Mouse (Mus musculus): ENCODE results near the gene Map3k11. TPM values are rescaled to one million over a fixed set of nuclear protein-coding genes. Genes with fewer than 3 reads are reported as not detected.
A peak's percentile ranks its signal among the peaks of the same experiment; 100 is the strongest.

Map3k11 gene
- total RNA-seq, 2 experiments from 2014 or later = 9.4 to 12.2 TPM

- ATAC-seq (replicated peaks; ENCODE audit: low FRiP score, poor library complexity, severe bottlenecking) = no peak
These were observed 40.3 kb downstream of the Map3k11 start for GRCm38 (mm10) chr19:5728631-5729443.

- ATAC-seq (replicated peaks; ENCODE audit: low FRiP score, poor library complexity, severe bottlenecking) = peak; percentile 45
These were observed 40.9 kb downstream of the Map3k11 start, which contains the start of gene Fam89b for GRCm38 (mm10) chr19:5729444-5729815. Gene Fam89b, minus strand, starts transcription at chr19:5729653.

DNA sequence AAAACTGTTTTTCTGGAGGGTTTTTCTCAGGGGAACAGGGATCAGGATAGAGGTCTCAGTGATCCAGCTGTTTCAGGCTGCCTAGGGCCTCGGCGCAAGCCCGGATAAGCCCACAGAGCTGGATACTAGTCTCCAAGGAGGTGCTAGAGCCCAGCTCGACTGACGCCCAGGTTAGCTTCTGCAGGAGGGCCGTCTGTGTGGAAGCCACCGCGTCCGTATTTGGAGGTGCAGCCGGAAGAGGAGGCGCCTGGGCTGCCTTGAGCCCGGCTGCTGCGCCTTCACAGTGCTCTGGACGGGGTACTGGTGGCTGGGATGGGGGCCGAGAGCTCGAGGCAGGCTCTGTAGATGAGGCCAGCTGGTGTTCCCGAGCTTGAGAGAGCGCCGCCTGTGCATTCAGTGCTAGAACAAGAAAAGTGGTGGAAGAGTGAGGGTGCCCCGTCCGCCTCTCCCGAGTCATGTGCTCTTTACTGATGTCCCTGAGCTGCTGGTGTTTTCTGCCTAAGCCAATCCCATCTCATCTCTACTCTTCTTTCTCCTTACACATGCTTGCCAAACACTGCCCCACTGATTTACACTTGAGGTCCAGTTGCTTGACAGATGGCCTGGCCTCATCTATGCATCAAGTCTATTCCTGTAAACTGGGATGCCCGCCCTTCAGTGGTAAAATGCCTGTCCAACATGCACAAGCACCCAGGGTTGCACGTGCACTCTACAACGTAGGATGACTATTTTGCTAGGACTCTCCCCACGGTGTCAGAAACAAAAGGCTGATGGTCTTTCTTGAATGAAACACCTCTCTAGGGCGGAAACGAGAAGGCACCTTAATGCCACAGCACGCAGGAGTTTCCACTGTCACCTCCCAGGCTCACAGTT is 42.0 kb downstream of the Map3k11 start:
- ATAC-seq (replicated peaks; ENCODE audit: low FRiP score, poor library complexity, severe bottlenecking) = no peak

- peak; percentile 22 for ATAC-seq (replicated peaks; ENCODE audit: low FRiP score, poor library complexity, severe bottlenecking)
These were observed 42.9 kb downstream of the Map3k11 start for GRCm38 (mm10) chr19:5731264-5731978.

DNA sequence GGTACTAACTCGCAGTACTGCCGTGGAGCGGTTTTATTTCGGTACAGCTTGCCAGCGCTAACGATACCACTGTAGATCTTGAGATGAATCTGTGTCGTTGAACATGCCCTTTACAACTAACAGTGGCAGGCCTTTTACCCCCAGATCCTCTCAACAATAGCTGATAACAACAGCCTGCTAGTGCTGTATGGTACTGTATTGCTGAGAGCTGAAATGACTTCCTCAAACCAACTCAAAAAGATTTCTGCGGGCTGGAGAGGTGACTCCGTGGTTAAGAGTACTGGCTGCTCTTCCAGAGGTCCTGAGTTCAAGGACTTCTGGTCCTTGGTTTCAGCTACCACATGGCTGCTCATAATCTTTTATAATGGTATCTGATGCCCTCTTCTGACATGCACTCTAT is 45.8 kb downstream of the Map3k11 start:
- ATAC-seq (replicated peaks; ENCODE audit: low FRiP score, poor library complexity, severe bottlenecking) = no peak

GRCm38 (mm10) chr19:5739446-5739845 is 50.9 kb downstream of the Map3k11 start:
- no peak for ATAC-seq (replicated peaks; ENCODE audit: low FRiP score, poor library complexity, severe bottlenecking)

DNA sequence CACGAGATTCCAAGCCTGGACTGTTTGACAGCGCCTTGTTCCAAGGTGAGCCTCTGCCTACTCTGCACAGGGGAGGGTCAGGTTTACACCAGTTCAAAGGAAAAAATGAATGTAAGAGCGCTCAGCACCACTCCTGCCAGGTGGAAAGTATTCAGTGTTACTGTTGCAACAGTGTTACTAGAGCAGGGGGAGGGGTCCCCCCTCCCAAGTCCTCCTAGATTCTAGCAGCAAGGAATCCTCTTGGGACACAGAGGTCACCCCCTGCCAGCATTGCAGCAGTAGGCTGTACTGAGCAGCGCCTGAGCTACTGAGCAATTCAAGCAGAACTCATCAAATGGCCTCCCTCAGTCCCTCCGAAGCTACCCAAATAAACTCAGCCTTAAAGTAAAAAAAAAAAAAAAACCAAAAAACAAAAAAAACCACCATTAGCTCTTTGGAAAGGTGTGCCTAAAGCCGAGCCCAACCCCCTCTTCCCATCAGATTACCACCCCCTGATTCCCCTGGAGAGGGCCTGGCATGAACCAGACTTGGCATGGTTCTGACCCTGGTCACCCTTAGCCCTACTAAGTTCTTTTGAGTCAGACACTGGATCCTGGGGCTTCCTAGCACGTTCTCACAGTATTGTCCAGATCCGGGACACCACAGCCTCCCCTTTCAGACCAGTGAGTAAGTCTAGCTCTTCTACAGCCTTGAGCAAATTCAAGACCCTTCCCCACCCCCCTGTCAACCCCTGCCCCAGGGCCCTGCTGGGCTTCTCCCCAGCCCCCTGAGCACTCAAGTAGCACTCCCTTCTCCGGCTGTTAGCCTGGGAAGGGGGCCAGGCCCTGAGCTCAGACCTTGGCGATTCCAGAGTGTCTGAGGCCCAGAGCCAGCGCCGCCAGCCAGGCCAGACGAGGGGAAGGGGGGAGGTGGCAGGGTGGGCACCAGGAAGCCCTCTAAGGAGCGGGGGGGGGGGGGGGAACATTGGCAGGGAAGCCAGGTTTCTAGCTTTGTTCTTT is 52.1 kb downstream of the Map3k11 start, which contains the start of gene Ltbp3:
Gene Ltbp3, plus strand, starts transcription at position 585 of the 998 bp plus-strand sequence.
- ATAC-seq (replicated peaks; ENCODE audit: low FRiP score, poor library complexity, severe bottlenecking) = no peak

- ATAC-seq (replicated peaks; ENCODE audit: low FRiP score, poor library complexity, severe bottlenecking) = no peak
These were observed 53.2 kb downstream of the Map3k11 start for GRCm38 (mm10) chr19:5741641-5742240.

DNA sequence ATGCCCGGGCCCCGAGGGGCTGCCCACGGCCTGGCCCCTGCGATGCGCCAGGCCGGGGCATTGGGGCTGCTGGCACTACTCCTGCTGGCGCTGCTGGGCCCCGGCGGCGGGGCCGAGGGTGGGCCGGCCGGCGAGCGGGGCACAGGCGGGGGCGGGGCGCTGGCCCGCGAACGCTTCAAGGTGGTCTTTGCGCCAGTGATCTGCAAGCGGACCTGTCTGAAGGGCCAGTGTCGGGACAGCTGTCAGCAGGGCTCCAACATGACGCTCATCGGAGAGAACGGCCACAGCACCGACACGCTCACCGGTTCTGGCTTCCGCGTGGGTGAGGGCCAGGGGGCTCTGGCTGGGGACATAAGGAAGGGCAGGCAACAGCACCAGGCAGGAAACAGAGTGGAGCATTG is 53.7 kb downstream of the Map3k11 start:
- ATAC-seq (replicated peaks; ENCODE audit: low FRiP score, poor library complexity, severe bottlenecking) = no peak

- ATAC-seq (replicated peaks; ENCODE audit: low FRiP score, poor library complexity, severe bottlenecking) = no peak
These were observed 55.0 kb downstream of the Map3k11 start for GRCm38 (mm10) chr19:5743576-5743975.

DNA sequence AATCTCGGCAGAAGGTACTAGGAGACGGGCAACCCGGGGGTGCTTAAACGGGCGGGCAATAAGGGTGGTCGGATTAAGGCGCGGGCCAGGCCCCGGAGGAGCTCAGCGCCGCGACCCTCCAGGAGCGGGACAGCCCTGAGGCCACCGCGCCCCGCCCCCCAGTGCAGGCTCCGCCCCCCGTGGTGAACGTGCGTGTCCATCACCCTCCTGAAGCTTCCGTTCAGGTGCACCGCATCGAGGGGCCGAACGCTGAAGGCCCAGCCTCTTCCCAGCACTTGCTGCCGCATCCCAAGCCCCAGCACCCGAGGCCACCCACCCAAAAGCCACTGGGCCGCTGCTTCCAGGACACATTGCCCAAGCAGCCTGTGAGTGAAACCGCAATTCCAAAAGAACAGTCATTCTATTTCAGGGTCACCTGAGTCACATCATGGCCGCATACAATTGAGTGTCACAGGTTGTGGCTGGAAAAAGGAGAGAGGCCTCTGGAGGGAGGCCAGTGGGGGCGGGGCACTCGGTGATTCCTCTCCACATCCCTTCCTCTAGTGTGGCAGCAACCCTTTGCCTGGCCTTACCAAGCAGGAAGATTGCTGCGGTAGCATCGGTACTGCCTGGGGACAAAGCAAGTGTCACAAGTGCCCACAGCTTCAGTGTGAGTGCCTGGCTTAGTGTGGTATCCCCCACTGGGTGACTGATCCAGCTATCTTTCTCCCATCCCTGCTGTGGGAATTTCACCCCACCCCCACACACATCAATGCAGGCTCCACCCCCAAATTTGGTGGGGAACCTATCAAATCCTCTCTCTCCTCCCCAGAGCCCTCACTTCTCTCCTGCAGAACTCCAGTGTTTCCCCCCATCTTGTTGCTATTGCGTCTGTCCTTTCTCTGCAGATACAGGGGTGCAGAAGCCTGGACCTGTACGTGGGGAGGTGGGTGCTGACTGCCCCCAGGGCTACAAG is 57.5 kb downstream of the Map3k11 start:
- no peak for ATAC-seq (replicated peaks; ENCODE audit: low FRiP score, poor library complexity, severe bottlenecking)

DNA sequence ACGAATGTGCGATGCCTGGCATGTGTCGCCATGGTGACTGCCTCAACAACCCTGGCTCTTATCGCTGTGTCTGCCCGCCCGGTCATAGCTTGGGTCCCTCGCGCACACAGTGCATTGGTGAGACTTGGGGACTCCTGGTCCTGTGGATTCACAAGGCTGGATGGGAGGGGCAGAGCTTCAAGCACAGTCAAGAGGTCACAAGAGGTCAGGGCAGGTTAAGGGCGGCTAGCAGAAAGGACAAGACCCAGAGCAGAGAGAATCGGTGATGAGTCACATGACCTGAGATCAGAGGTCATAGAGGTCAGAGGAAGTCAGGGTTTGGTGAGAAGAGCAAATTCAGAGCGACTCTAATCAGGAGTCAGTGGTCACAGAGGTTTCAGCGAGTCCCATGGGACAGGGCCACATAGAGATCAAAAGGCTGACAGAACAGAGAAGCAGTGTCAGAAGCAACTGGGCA is 58.4 kb downstream of the Map3k11 start:
- ATAC-seq (replicated peaks; ENCODE audit: low FRiP score, poor library complexity, severe bottlenecking) = no peak

GRCm38 (mm10) chr19:5749476-5749875 is 60.9 kb downstream of the Map3k11 start:
- no peak for ATAC-seq (replicated peaks; ENCODE audit: low FRiP score, poor library complexity, severe bottlenecking)

DNA sequence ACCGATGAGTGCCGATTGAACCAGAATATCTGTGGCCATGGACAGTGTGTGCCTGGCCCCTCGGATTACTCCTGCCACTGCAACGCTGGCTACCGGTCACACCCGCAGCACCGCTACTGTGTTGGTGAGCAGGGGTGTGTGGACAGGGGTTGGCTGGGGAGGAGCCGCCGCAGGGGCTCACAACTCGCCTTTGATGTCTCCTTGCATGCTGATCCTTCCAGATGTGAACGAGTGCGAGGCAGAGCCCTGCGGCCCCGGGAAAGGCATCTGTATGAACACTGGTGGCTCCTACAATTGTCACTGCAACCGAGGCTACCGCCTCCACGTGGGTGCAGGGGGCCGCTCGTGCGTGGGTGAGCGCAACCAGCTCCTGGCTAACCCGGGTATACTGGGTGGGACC is 62.4 kb downstream of the Map3k11 start:
- no peak for ATAC-seq (replicated peaks; ENCODE audit: low FRiP score, poor library complexity, severe bottlenecking)

DNA sequence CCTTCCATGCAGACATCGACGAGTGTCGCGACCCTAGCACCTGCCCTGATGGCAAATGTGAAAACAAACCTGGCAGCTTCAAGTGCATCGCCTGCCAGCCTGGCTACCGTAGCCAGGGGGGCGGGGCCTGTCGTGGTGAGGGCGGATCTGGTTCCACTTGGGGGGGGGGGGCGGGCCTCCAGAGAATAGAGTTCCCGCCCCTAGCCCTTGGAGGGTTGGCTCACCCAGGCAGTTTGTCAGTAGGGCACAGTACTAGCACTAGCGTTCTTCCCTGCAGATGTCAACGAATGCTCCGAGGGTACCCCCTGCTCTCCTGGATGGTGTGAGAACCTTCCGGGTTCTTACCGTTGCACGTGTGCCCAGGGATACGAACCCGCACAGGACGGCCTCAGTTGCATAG is 63.2 kb downstream of the Map3k11 start:
- ATAC-seq (replicated peaks; ENCODE audit: low FRiP score, poor library complexity, severe bottlenecking) = no peak

Measured in erythroid progenitor cell, adult 5-6 weeks (primary cell).